Mouse (Mus musculus) mouse trophoblast stem cell (cell line): Measurements from ENCODE around the gene Bmf.

Experiments used
- in situ Hi-C, 2 experiments: fragments of 300-500 bp; cut with MseI, MboI; formaldehyde crosslinking; loops; 2 replicates in 1 of 2; 3 replicates in 1 of 2; pipeline ENCODE4 v1.15.1; 2025

Bmf gene

GRCm38 (mm10) chr2:118545242-118546103 is 4.0 kb downstream of the Bmf start:
- in situ Hi-C loops = no loop called here

GRCm38 (mm10) chr2:118543893-118544799 is 5.3 kb downstream of the Bmf start:
- in situ Hi-C loops = no loop called here

- in situ Hi-C loops = no loop called here
These were observed 6.4 kb downstream of the Bmf start for GRCm38 (mm10) chr2:118542971-118543573.

- in situ Hi-C loops = no loop called here
These were observed 7.8 kb downstream of the Bmf start for GRCm38 (mm10) chr2:118541716-118542115.

- in situ Hi-C loops = no loop called here
These were observed 8.8 kb downstream of the Bmf start for GRCm38 (mm10) chr2:118540691-118541117.

- in situ Hi-C loops = no loop called here
These were observed 9.5 kb downstream of the Bmf start for GRCm38 (mm10) chr2:118539881-118540516.

- in situ Hi-C loops = no loop called here
These were observed 10.4 kb downstream of the Bmf start for GRCm38 (mm10) chr2:118539040-118539439.

GRCm38 (mm10) chr2:118537226-118537625 is 12.3 kb downstream of the Bmf start:
- in situ Hi-C loops = no loop called here

- in situ Hi-C loops = no loop called here
These were observed 12.9 kb downstream of the Bmf start for GRCm38 (mm10) chr2:118536553-118536952.

- in situ Hi-C loops = no loop called here
These were observed 13.4 kb downstream of the Bmf start for GRCm38 (mm10) chr2:118536111-118536510.

GRCm38 (mm10) chr2:118533969-118534368 is 15.5 kb downstream of the Bmf start:
- in situ Hi-C loops = no loop called here

- in situ Hi-C loops = no loop called here
These were observed 16.4 kb downstream of the Bmf start for GRCm38 (mm10) chr2:118532855-118533675.

- in situ Hi-C loops = no loop called here
These were observed 17.1 kb downstream of the Bmf start for GRCm38 (mm10) chr2:118532401-118532800.

GRCm38 (mm10) chr2:118529466-118530181 is 19.9 kb downstream of the Bmf start:
- in situ Hi-C loops = no loop called here

- in situ Hi-C loops = no loop called here
These were observed 22.9 kb downstream of the Bmf start for GRCm38 (mm10) chr2:118526545-118526944.

GRCm38 (mm10) chr2:118524811-118525210 is 24.7 kb downstream of the Bmf start:
- in situ Hi-C loops = no loop called here

GRCm38 (mm10) chr2:118523163-118523730 is 26.2 kb downstream of the Bmf start:
- in situ Hi-C loops = no loop called here

GRCm38 (mm10) chr2:118522265-118522664 is 27.2 kb downstream of the Bmf start:
- in situ Hi-C loops = no loop called here

GRCm38 (mm10) chr2:118520042-118520933 is 29.2 kb downstream of the Bmf start:
- in situ Hi-C loops = no loop called here
